Comparison of ENCODE assay signal across 8 mouse cellular contexts in the genomic region with DNA sequence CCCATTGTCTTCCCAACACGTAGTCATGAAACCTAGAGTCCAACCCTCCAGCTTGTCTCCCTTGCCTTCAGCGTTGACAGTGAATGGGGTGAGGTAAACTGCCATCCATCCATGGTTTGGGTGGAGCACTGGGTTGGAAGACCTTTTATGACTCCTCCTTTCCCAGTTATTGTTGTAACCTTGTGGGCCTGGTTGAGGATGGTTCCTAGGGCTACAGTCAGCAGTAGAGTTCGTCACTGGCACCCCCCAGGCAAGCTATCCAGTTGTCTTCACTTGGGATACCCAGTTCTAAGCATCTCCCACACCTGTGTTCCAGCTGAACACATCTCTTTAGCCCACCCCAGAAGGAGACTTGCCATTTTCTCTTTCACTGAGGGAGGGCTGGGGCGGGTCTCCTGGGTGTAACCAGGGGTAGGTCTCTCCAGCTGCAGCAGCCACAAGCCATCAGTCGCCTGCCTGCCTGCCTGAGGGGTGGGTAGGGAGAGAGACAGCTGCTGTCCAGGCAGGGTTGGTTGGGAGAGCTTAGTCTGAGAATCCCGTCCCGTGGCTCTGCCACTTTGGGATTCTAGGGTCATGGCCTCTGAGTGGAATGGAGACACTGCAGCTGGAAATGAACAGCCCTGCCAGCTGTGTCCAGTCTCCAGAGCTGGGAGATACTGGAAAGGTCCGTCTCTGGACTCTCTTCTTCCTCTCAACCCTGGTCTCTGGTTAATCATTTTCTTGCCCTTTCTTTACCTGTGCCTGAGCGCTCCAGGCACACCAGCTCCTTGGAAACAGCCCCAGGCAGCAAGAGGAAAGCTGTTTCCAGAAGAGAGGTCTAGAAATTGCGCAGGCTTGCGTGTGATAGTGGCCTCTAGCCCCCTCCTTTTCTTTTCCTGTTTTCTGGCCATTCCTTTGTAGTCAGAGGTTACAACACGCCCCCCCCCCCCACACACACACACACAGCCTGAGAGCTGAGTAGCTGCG. TPM values are rescaled to one million over a fixed set of nuclear protein-coding genes. Genes with fewer than 3 reads are reported as not detected.
DNase-seq lines count a peak whose midpoint lies in the region; ATAC-seq lines count a peak whose summit lies in the region.

No protein-coding gene starts in this region.

- no peaks in the 10 kb centered on the region for H3K27me3 ChIP-seq in heart, embryonic 15.5 days
- peaks cover 26% of the 10 kb centered on the region for H3K27me3 ChIP-seq in midbrain, embryonic 11.5 days (ENCODE audit: control insufficient read depth, insufficient read depth, low read length)

- H3K4me2 ChIP-seq in heart, embryonic 15.5 days, result peak overlapping the region; percentile 72
- no peak overlapping the region for H3K4me2 ChIP-seq in midbrain, embryonic 11.5 days

- peak overlapping the region; percentile 88 for H3K27ac ChIP-seq in heart, embryonic 15.5 days
- H3K27ac ChIP-seq in midbrain, embryonic 11.5 days (ENCODE audit: low read depth, low read length), result no peak overlapping the region

- H3K36me3 ChIP-seq in heart, embryonic 15.5 days, result peaks cover 26% of the 10 kb centered on the region
- H3K36me3 ChIP-seq in midbrain, embryonic 11.5 days (ENCODE audit: control insufficient read depth, insufficient read depth, low read length), result peaks cover 8% of the 10 kb centered on the region; the same call in 1 of the 2 replicates

- H3K4me1 ChIP-seq in heart, embryonic 15.5 days (replicated peaks), result peaks cover 61% of the 10 kb centered on the region
- peaks cover 29% of the 10 kb centered on the region for H3K4me1 ChIP-seq in midbrain, embryonic 11.5 days (ENCODE audit: control insufficient read depth, insufficient read depth, low read length)

- peak overlapping the region; percentile 77 for H3K9ac ChIP-seq in heart, embryonic 15.5 days
- H3K9ac ChIP-seq in midbrain, embryonic 11.5 days (ENCODE audit: low read length), result no peak overlapping the region

- DNase-seq in 3134 (ENCODE audit: extremely low read depth, insufficient read length, low spot score) (peak; percentile 40), NIH3T3 (ENCODE audit: low read depth) (peak; percentile 47)
- DNase-seq in kidney, postnatal 25 days, result peak; percentile 47 to 83
- DNase-seq in midbrain, embryonic 11.5 days (ENCODE audit: low spot score, missing footprints), result peak; percentile 86
- DNase-seq in adrenal gland, postnatal 36 days, result no peak
- DNase-seq in gastrocnemius, postnatal 25 days, result no peak

- WGBS in heart, embryonic 15.5 days, result 40% methylated on average over 12 of the region's 13 CpGs
- 30% methylated on average over 13 of the region's 13 CpGs for WGBS in midbrain, embryonic 11.5 days

- no peaks in the 10 kb centered on the region for H3K9me3 ChIP-seq in heart, embryonic 15.5 days (replicated peaks)
- no peaks in the 10 kb centered on the region for H3K9me3 ChIP-seq in midbrain, embryonic 11.5 days (ENCODE audit: control insufficient read depth, low read length)

- peak overlapping the region; percentile 83 for H3K4me3 ChIP-seq in heart, embryonic 15.5 days
- no peak overlapping the region for H3K4me3 ChIP-seq in midbrain, embryonic 11.5 days (ENCODE audit: low read depth, low read length)

- no peak for ATAC-seq in heart, embryonic 15.5 days (replicated peaks; ENCODE audit: insufficient number of reproducible peaks, insufficient read depth, low FRiP score, low read depth)
- no peak for ATAC-seq in midbrain, embryonic 11.5 days (ENCODE audit: low FRiP score)
- no peak for ATAC-seq in erythroblast, adult 5-6 weeks (replicated peaks; ENCODE audit: low FRiP score, poor library complexity, severe bottlenecking)

RNA-seq across cellular contexts. Expression of a gene that starts 2.6 kb away (rescaled TPM):
- polyA plus RNA-seq in heart, embryonic 15.5 days (2015; fragmentation: Nextera tagmentation; extraction: Ambion mirVana), result 276 and 327 TPM in 2 replicates
- polyA plus RNA-seq in midbrain, embryonic 11.5 days (2014; fragmentation: Nextera tagmentation; extraction: Ambion mirVana), result 36.3 and 39.1 TPM in 2 replicates
- total RNA-seq in adrenal gland, postnatal 36 days (2021), result 10 to 100 TPM; 90.5 to 91.7 TPM
- 135 and 151 TPM in 2 replicates for total RNA-seq in erythroblast, adult 5-6 weeks (2015; ENCODE audit: low replicate concordance)
- 52.7 and 53.7 TPM in 2 replicates for total RNA-seq in erythroblast, adult 5-6 weeks (2017; ENCODE audit: low replicate concordance)
- total RNA-seq in gastrocnemius, postnatal 25 days (2021), result 10 to 100 TPM; 24.8 to 33.7 TPM

RNA-seq across cellular contexts. Expression of a gene that starts 18.2 kb away (rescaled TPM):
- polyA plus RNA-seq in heart, embryonic 15.5 days (2015; fragmentation: Nextera tagmentation; extraction: Ambion mirVana), result 2.3 and 3.3 TPM in 2 replicates
- 1.0 and 1.1 TPM in 2 replicates for polyA plus RNA-seq in midbrain, embryonic 11.5 days (2014; fragmentation: Nextera tagmentation; extraction: Ambion mirVana)
- total RNA-seq in adrenal gland, postnatal 36 days (2021), result under 1 TPM; 0.30 to 0.89 TPM
- not detected in 2 replicates for total RNA-seq in erythroblast, adult 5-6 weeks (2015; ENCODE audit: low replicate concordance)
- 0.28 TPM in 1 of 2 replicates, not detected in the other for total RNA-seq in erythroblast, adult 5-6 weeks (2017; ENCODE audit: low replicate concordance)
- total RNA-seq in gastrocnemius, postnatal 25 days (2021), result not detected

RNA-seq across cellular contexts. Expression of a gene that starts 20.8 kb away (rescaled TPM):
- polyA plus RNA-seq in heart, embryonic 15.5 days (2015; fragmentation: Nextera tagmentation; extraction: Ambion mirVana), result 2.9 and 7.7 TPM in 2 replicates
- 48.8 and 49.7 TPM in 2 replicates for polyA plus RNA-seq in midbrain, embryonic 11.5 days (2014; fragmentation: Nextera tagmentation; extraction: Ambion mirVana)
- total RNA-seq in adrenal gland, postnatal 36 days (2021), result 1 to 10 TPM; 1.6 to 1.8 TPM
- total RNA-seq in erythroblast, adult 5-6 weeks (2015; ENCODE audit: low replicate concordance), result not detected in 2 replicates
- total RNA-seq in erythroblast, adult 5-6 weeks (2017; ENCODE audit: low replicate concordance), result not detected in 2 replicates
- under 1 TPM in 1 of 2 experiments, not detected in 1; 0.19 TPM for total RNA-seq in gastrocnemius, postnatal 25 days (2021)

RNA-seq across cellular contexts. Expression of a gene that starts 27.3 kb away (rescaled TPM):
- 0.83 and 1.1 TPM in 2 replicates for polyA plus RNA-seq in heart, embryonic 15.5 days (2015; fragmentation: Nextera tagmentation; extraction: Ambion mirVana)
- polyA plus RNA-seq in midbrain, embryonic 11.5 days (2014; fragmentation: Nextera tagmentation; extraction: Ambion mirVana), result 0.12 and 0.23 TPM in 2 replicates
- 1 to 10 TPM; 2.3 to 4.5 TPM for total RNA-seq in adrenal gland, postnatal 36 days (2021)
- 4.0 TPM in 1 of 2 replicates, not detected in the other for total RNA-seq in erythroblast, adult 5-6 weeks (2015; ENCODE audit: low replicate concordance)
- 0.70 and 0.77 TPM in 2 replicates for total RNA-seq in erythroblast, adult 5-6 weeks (2017; ENCODE audit: low replicate concordance)
- total RNA-seq in gastrocnemius, postnatal 25 days (2021), result under 1 TPM; 0.20 to 0.35 TPM

RNA-seq across cellular contexts. Expression of a gene that starts 53.3 kb away (rescaled TPM):
- polyA plus RNA-seq in heart, embryonic 15.5 days (2015; fragmentation: Nextera tagmentation; extraction: Ambion mirVana), result 0.34 and 0.55 TPM in 2 replicates
- polyA plus RNA-seq in midbrain, embryonic 11.5 days (2014; fragmentation: Nextera tagmentation; extraction: Ambion mirVana), result 0.08 and 0.11 TPM in 2 replicates
- total RNA-seq in adrenal gland, postnatal 36 days (2021), result under 1 TPM in 1 of 2 experiments, not detected in 1; 0.16 TPM
- total RNA-seq in erythroblast, adult 5-6 weeks (2015; ENCODE audit: low replicate concordance), result not detected in 2 replicates
- total RNA-seq in erythroblast, adult 5-6 weeks (2017; ENCODE audit: low replicate concordance), result not detected in 2 replicates
- not detected for total RNA-seq in gastrocnemius, postnatal 25 days (2021)

Comparison
In these comparisons a context has a peak if more than half of its experiments do, and no peak if none do; other contexts are left out.
1. DNase-seq: peak in 3134 (single experiment), NIH3T3 (single experiment), kidney, postnatal 25 days (2 of 2) and midbrain, embryonic 11.5 days (single experiment); none in adrenal gland, postnatal 36 days (0 of 2) and gastrocnemius, postnatal 25 days (single experiment).